Mouse (Mus musculus): ENCODE results near the gene Zc3hc1. TPM values are rescaled to one million over a fixed set of nuclear protein-coding genes. Genes with fewer than 3 reads are reported as not detected.
"Not testable (repeated sequence)": the region's sequence is repeated elsewhere in the genome, so short reads cannot be mapped to it uniquely, and the experiment has no call there.

Gene Zc3hc1
- polyA plus RNA-seq, 1 experiment: 11.5 TPM

DNA sequence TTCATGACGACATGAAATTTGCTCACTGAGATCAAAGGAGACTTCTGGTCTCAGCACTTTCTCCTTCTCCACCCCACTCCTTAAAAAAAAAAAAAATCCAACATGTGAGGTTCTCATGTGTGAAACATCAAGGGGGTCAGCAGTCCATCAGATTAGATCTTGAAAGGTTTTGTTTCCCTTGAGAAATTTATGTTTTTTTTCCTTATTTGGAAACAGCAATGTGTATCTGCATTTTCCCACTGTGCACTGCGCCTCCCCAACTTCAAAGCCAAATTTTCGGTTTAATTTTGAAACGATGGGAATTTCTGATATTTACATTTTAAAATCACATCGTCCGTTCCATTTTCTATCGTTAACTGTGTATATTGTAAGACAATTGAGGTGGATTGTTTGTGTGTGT is 9.9 kb upstream of the Zc3hc1 start:
- Histone ChIP-seq H3K4me1 (ENCODE audit: control insufficient read depth, insufficient read depth, insufficient read length, low read length) (0 out of 2 replicates have a peak, but pooled peaks cover 3% of the 10 kb centered on the region), H3K4me3 (ENCODE audit: insufficient read depth, low read depth, low read length) (peak overlapping the region; percentile 96; the same call in 1 of the 2 replicates), H3K27ac (replicated peaks; ENCODE audit: low read depth, low read length) (no peak overlapping the region)

DNA sequence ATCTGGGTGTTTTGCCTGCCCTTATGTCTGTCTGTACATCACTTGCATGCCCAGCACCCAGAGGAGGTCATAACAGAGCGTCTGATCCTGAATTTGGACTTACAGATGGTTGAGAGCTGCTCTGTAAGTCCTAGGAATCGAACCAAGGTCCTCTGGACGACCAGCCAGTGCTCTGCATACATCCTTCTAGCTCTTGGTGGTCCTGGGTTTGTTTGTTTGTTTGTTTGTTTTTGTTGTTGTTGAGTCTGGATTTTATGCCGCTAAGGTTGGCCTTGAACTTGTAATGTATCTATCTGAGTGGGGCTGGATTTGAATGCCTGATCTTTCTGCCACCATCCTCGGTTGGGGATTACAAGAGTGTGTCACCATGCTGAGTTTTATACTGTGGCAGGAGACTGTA is 9.3 kb upstream of the Zc3hc1 start:
- Histone ChIP-seq H3K27ac (replicated peaks; ENCODE audit: low read depth, low read length) (no peak overlapping the region), H3K4me3 (ENCODE audit: insufficient read depth, low read depth, low read length) (no peak overlapping the region), H3K4me1 (ENCODE audit: control insufficient read depth, insufficient read depth, insufficient read length, low read length) (0 out of 2 replicates have a peak, but pooled peaks cover 3% of the 10 kb centered on the region)

DNA sequence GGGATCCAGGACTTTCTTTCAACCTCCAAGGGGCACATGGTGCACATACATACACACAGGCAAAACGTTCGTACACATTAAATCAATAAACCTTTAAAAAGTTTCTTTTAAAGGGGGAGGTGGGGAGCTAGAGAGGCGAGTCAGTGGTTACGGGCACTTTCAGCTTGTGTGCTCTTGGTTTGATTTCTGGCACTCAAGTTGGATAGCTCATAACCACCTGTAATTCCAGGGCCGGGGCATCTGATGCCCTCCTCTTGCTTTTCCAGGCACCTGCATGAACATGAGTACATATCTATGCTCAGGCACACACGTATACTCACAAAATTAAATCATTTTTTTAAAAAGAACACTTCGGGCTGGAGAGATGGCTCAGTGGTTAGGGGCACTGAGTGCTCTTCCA is 1.2 kb upstream of the Zc3hc1 start:
- H3K4me1 ChIP-seq (ENCODE audit: control insufficient read depth, insufficient read depth, insufficient read length, low read length): no peaks in the 10 kb centered on the region

DNA sequence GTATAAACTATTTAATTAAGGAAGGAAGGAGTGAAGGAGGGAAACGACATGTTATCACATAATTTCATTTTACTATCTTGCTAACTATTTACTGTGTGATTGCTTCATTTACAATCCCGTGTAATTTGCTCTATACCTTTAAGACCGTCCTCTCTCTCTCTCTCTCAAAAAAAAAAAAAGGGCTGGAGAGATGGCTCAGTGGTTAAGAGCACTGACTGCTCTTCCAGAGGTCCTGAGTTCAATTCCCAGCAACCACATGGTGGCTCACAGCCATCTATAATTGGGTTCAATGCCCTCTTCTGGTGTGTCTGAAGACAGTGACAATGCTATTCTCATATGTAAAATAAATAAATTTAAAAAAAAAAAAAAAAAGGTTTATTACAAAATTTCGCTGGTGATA is 557 bp downstream of the Zc3hc1 start:
- H3K4me3 ChIP-seq (ENCODE audit: insufficient read depth, low read depth, low read length): peak overlapping the region; percentile 96
- not testable (repeated sequence) for H3K27ac ChIP-seq (replicated peaks; ENCODE audit: low read depth, low read length); H3K4me1 ChIP-seq (ENCODE audit: control insufficient read depth, insufficient read depth, insufficient read length, low read length)

More for the DNA sequence above, 1.2 kb upstream of the Zc3hc1 start:
- H3K4me3 ChIP-seq (ENCODE audit: insufficient read depth, low read depth, low read length): no peak overlapping the region
- no peak overlapping the region for H3K27ac ChIP-seq (replicated peaks; ENCODE audit: low read depth, low read length)

DNA sequence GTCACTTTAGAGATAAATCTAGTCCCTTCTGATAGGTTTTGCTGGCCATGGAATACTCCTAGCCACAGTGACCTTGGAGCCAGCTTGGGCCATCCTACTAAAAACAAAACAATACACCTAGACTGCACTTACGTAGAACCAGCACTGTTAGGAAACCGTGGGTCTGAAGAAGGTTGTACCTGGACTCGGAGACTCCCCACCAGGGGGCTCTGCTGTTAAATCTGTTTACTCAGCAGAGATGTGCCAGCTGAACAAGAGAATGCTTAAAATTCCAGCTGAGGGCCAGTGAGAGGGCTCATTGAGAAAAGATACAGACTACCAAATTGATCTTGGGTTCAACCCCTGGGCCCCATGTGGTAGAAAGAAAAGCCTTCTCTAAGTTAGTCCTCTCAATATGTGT is 9.7 kb downstream of the Zc3hc1 start:
- Histone ChIP-seq H3K27ac (replicated peaks; ENCODE audit: low read depth, low read length) (no peak overlapping the region), H3K4me1 (ENCODE audit: control insufficient read depth, insufficient read depth, insufficient read length, low read length) (peaks cover 4% of the 10 kb centered on the region), H3K4me3 (ENCODE audit: insufficient read depth, low read depth, low read length) (no peak overlapping the region)

DNA sequence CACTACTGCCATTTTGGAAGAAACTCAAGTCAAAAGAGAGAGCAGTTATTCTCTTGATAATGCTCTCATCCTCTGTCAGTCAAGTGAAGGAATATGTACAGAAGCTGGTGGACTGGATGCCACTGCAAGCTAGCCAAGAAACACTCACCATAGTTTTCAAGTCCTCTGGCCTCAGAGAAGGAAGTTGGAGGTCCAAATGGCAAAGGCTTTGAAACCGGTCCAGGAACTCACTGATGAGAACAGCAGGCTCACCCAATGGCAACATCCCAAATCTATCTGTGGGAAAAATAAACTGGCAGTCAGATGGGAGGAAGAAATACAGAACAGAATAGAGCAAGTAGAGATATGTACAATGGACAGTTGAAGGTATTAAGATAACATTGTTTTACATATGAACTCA is 15.0 kb downstream of the Zc3hc1 start:
- H3K4me3 ChIP-seq (ENCODE audit: insufficient read depth, low read depth, low read length): no peak overlapping the region
- H3K27ac ChIP-seq (replicated peaks; ENCODE audit: low read depth, low read length): peak overlapping the region; percentile 77
- H3K4me1 ChIP-seq (ENCODE audit: control insufficient read depth, insufficient read depth, insufficient read length, low read length): peaks cover 21% of the 10 kb centered on the region

DNA sequence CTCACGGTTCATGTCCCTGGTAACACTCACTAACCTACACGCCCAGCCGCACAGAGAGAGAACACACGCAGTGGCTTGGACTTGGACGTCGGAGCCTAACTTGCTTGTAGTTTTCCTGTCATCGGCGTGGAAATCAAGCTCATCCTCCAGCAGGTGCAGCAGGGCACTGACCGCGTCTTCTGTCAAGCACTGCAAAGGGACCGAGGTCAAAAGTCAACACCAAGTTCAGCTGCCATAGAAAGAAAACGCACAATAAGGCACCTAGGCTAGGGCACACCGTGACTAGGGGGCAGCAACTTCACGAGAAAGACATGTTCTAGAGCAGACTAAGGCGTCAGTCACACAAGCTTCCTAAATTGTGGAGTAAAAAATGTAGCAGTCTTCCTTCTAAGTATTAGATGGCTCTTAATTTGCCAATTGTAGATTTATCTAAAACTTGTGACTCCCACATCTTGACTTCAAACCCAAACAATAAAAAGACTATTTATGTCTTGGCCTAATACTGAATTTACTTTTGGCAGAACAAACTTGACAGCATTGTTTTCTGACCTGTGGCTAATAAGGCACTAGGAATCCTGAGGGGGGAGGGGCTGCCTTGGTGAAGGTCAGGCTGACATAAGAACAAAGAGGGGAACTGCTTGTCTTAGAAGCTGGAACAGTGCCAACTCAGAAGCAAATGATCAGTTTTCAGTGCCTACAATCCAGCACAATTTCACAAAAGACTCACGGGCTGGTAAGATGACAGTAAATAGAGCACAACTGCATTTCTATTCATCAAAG is 15.9 kb downstream of the Zc3hc1 start:
- peak overlapping the region; percentile 94 for H3K27ac ChIP-seq (replicated peaks; ENCODE audit: low read depth, low read length)
- H3K4me1 ChIP-seq (ENCODE audit: control insufficient read depth, insufficient read depth, insufficient read length, low read length): peaks cover 21% of the 10 kb centered on the region
- H3K4me3 ChIP-seq (ENCODE audit: insufficient read depth, low read depth, low read length): no peak overlapping the region

DNA sequence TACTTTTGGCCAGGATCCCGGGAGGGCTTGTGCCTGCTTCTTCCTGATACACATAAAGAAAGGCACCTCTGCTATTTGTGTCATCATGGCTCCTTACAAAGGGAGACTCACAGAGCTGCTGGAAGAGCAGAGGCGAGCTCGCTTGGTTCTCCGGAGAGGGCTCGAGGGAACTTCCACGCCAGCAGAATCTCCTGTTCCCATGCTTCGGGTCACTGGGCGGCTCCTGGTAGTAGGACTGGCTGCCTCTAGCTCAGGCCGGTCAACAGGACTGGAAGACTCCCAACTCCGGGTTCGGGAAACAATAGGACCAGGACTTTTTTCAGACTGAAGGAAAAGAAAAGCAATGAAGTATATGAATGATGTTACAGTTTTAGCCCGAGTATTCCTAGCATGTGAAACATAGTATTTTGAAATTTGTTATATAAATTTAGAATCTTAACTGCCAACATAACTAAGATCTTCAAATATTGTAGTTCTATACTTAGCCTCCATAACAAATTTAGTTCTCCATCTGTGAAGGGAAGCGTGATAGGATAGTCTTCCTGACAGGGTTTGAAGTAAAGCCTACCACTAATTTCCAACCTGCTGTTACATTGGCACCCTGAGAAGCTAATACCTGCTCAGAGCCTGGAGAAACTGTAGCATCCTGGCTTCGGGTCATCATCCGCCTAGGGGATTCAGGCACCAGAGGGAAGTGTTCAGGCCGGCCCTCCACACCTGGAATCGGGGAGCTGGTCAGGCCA is 18.0 kb downstream of the Zc3hc1 start:
- Histone ChIP-seq H3K27ac (replicated peaks; ENCODE audit: low read depth, low read length) (0 out of 2 replicates have a peak overlapping the region, but pooled peaks have one; percentile 26), H3K4me3 (ENCODE audit: insufficient read depth, low read depth, low read length) (no peak overlapping the region), H3K4me1 (ENCODE audit: control insufficient read depth, insufficient read depth, insufficient read length, low read length) (peaks cover 24% of the 10 kb centered on the region)

DNA sequence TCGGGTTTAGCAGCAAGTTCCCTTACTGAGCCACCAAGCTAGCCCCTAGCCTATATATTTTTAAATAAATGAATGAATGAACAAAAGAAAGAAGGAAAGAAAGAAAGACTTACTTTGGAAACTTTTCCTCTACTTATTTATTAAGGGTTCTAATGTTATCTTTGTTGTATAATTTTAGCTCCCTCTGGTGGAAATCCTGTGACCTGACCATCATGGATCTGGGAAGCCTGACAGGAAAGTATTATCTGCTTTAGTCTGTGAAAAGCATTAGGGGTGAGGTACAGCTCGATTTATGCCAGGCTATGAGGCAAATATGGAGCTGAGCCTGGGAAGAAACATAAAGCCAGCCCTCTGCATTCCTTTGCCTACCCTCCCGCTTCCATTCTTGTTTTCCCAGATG is 21.5 kb downstream of the Zc3hc1 start:
- Histone ChIP-seq H3K4me1 (ENCODE audit: control insufficient read depth, insufficient read depth, insufficient read length, low read length) (peaks cover 13% of the 10 kb centered on the region; the same call in 1 of the 2 replicates), H3K4me3 (ENCODE audit: insufficient read depth, low read depth, low read length) (no peak overlapping the region), H3K27ac (replicated peaks; ENCODE audit: low read depth, low read length) (peak overlapping the region; percentile 11; the same call in 1 of the 2 replicates)

DNA sequence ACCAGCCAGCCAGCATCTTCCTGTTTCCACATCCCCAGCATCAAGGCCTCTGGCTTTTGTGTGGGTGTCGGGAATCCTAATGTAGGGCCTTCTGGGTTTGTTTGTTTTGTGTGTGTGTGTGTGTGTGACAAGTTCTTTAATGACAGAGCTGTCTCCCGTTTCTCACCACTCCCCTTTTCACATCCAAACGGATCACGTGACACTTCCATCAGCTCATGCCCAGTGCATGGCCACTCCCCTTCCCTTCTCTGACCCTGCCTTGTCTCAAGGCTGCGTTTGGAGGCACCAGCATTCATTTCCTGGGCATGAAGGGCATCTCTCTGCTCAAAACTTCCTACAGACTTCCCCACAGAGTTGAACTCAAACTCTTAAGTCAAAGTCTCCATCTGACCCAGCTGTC is 27.0 kb downstream of the Zc3hc1 start:
- no peaks in the 10 kb centered on the region for H3K4me1 ChIP-seq (ENCODE audit: control insufficient read depth, insufficient read depth, insufficient read length, low read length)
- H3K27ac ChIP-seq (replicated peaks; ENCODE audit: low read depth, low read length): no peak overlapping the region
- no peak overlapping the region for H3K4me3 ChIP-seq (ENCODE audit: insufficient read depth, low read depth, low read length)

DNA sequence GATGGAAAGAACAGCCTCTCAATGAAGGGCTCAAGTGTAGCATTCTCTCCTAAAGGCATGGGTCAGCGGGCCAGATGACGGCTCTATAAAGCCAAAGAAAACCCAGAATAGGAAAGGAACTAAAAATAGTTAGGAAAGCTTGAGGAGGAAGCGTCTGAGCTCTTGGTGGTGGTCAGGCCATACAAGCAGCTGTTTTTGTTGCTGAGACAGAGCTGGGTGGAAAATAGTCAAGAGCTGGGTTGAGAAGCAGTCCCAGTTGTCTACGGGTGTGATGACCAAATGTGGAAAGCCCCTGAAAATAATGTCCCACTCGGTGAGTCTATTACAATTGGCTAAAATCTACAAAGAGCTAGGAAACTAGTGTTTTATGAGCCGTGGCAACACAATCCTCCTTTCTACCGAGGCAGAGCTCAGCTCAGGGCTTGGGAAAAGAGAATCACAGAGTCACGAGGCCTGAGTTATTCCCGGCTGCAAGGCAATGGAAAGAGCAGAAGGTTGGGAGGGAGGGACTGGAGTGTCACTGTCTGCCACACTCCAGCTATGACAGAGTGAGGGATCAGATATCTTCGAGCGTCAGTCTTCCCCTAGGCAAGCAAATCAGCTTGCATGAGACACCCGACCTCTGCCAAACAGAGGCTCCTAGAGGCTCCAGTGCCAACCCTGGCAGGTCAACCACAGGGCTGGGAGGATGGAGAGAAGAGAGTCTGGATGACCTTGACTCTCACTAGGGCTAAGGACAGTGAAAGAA is 30.9 kb downstream of the Zc3hc1 start:
- Histone ChIP-seq H3K27ac (replicated peaks; ENCODE audit: low read depth, low read length) (no peak overlapping the region), H3K4me3 (ENCODE audit: insufficient read depth, low read depth, low read length) (no peak overlapping the region), H3K4me1 (ENCODE audit: control insufficient read depth, insufficient read depth, insufficient read length, low read length) (no peaks in the 10 kb centered on the region)

DNA sequence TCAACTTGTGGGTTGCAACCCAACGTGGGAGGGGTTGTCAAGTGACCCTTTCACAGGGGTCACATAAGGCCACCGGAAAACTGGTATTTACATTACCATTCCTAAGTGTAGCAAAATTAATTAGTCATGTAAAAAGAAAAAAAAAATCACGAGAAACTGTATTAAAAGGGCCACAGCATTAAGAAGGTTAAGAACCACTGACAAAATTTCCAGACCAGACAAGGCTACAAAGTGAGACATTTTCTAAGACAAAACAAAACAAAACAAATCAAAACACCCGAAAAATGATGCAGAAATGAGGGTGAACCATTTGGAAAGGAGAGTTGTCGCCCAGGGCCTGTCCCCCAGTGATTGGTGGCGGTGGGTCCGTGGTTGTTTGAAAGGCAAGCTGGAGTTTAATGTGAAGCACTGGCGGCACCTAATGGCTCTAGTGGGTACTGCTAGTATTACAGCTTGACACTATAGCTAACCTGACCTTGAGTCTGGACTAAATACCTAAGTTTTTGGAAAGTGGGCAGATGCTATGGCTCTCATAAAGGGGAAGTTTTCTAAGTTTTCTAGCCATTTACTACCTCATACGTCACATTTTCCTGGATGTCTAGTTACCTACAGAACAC is 33.2 kb downstream of the Zc3hc1 start:
- Histone ChIP-seq H3K4me1 (ENCODE audit: control insufficient read depth, insufficient read depth, insufficient read length, low read length) (0 out of 2 replicates have a peak, but pooled peaks cover 3% of the 10 kb centered on the region), H3K4me3 (ENCODE audit: insufficient read depth, low read depth, low read length) (no peak overlapping the region), H3K27ac (replicated peaks; ENCODE audit: low read depth, low read length) (no peak overlapping the region)

DNA sequence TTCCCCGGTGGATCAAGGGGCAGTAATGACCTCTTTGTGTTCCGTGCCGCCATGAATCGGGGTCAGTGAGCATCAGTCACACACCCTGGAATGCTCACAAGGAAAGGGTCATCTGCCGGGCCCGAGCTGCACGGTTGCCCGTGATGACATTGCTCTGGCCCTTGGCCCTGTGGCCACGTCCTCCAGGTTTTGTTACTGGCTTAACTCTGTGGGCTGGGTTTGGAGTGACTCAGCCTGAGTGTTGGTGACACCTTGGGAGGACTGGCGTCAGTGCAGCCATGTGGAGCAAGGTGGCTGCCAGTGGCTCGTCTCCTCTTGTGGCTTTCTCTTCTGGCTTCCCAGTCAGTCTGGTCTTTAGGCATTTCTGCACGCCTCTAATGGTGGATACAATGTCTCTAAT is 34.1 kb downstream of the Zc3hc1 start:
- Histone ChIP-seq H3K4me1 (ENCODE audit: control insufficient read depth, insufficient read depth, insufficient read length, low read length) (0 out of 2 replicates have a peak, but pooled peaks cover 3% of the 10 kb centered on the region), H3K27ac (replicated peaks; ENCODE audit: low read depth, low read length) (no peak overlapping the region), H3K4me3 (ENCODE audit: insufficient read depth, low read depth, low read length) (no peak overlapping the region)

DNA sequence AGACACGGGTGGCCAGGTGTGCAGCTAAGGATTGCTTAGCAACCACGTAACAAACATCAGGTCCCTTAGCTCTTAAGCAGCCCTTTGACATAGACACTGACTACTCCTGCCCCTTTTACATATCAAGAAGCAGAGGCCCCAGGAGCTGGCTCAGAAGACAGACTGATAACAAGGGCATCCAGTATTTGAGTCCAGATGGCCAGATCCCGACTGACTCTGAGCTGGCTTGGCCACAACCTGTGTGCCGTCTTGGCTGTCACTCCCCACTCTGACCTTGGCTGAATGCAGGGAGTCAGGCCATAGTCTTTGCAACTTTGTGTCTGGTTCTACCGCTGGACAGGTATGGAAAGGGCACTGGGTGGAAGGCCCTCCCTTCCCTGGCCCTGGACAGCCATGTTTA is 34.7 kb downstream of the Zc3hc1 start:
- Histone ChIP-seq H3K4me3 (ENCODE audit: insufficient read depth, low read depth, low read length) (no peak overlapping the region), H3K27ac (replicated peaks; ENCODE audit: low read depth, low read length) (no peak overlapping the region), H3K4me1 (ENCODE audit: control insufficient read depth, insufficient read depth, insufficient read length, low read length) (0 out of 2 replicates have a peak, but pooled peaks cover 3% of the 10 kb centered on the region)

DNA sequence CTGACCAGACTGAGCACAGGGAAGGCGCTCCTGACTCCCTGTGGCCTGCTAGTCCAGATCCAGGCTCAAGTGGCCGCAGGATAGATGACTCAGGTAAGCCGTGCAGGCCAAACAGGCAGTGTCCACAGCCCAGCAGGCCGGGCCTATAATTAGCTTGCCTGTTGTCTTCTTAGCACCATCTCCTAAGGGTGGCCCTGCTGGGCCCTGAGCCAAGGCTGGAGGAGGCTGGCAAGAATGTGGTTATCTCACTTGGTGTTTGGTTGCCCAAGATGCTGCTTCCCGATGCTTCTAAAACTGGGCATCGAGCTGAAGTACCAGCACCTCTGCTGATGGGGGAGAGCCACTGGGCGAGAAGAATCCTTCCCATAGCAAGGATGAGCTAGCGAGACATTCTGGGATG is 35.1 kb downstream of the Zc3hc1 start:
- Histone ChIP-seq H3K4me3 (ENCODE audit: insufficient read depth, low read depth, low read length) (no peak overlapping the region), H3K4me1 (ENCODE audit: control insufficient read depth, insufficient read depth, insufficient read length, low read length) (0 out of 2 replicates have a peak, but pooled peaks cover 3% of the 10 kb centered on the region), H3K27ac (replicated peaks; ENCODE audit: low read depth, low read length) (no peak overlapping the region)

All from brown adipose tissue, adult 24 weeks (tissue).